Mouse (Mus musculus) effector memory CD4-positive, alpha-beta T cell, adult 7 months (primary cell): ENCODE measurements around the gene Dnal4. TPM values are rescaled to one million over a fixed set of nuclear protein-coding genes. Genes with fewer than 3 reads are reported as not detected.

ENCODE experiments used
- polyA plus RNA-seq: library from polyadenylated mRNA; unstranded; fragments of 100-300 nt; shearing (Covaris generic); gene quantifications from one replicate; pipeline ENCODE4 v1.2.1, GENCODE M21; 2017

Dnal4 gene
- 4.6 TPM for polyA plus RNA-seq

DNA sequence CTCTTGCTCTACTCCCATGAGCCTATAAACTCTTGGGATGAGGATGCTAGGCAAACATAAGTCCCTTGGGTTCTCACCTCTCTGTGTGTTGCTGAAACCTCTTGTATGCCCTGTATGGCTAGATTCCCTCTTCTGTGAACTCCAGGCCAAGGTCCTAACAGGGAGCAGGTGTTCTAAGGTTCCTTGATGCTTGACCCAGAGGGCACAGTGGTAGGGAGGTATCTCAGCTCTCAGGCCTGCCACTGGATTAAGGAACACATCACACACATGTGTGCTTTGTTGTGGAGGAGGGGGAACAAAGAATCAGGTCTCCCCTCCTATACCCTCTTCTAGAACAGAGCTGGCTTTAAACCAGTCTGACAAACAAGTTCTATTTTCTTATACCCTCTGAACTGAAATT is at the start of gene Dnal4:
Dnal4 (minus strand) TSS at position 101 of the 400 bp plus-strand sequence.

DNA sequence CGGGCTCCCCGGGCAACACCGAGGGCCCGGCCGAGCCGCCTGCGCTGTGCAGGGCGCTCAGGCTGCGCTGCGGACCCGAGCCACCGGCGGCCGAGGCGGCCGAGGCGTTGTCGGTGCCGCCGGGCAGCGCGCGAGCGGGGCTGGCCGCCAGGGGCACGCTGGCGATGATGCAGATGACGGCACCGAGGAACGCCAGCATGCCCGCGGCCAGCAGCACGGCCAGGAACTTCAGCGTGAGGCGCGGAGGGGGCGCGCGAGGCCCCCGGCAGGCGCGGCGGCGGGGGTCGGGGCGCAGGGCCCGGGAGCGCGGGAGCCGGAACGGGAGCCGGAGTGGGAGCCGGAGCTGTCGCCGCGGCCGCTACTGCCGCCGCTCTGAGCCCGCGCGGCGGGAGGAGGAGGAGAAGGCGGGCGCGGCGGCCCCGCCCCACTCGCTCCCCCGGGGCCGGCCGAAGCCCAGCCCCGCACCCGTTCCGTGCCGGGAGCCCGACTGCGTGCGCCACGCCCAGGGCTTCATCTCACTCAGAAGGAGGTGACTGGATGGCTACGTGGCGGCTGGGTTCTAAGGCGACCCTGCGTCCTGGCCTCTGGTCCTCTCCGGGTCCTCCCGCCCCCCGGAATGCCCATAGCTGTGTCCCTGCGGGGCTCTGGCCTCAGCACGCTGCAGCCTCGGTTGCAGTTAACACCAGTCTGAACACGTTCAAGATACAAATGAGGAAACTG is 26.9 kb upstream of the Dnal4 start, which contains the start of gene Nptxr:
Nptxr (minus strand) TSS at position 415 of the 720 bp plus-strand sequence.

DNA sequence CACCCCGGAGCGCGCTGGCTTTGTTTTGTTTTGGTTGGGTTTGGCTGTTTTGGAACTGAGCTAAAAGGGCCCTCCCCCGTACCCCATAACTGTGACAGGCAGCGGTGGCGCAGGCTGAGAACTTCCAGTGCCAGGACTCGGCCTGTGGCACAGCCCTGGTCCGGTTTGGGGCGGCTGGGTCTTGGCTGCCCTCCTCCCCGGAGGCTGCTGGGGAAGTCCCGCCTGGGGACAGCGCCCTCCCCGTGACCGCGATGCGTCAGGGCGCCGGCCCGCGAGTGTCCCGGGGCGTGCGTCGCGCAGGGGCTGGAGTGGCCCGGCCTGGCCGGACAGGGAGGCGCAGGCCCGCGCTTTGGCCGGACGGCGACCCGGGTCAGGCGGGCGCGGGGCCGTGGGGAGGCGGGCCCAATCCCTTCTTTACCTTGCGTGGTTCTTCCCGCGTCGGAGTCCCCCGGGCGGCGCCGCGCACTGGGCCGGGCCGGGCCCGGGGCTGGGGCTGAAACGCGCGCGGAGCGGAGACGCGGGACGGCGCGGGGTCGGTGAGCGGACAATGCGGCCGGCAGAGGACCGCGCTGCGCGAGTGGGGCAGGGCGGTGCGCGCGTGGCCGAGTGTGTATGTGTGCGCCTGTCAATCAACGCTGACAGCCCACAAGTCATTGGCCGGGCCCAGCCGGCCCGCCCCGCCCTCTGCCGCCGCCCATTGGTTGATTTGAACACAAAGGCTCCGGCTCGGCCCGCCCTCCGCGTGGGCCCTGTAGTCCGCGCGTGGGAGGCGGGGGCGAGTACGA is 35.5 kb downstream of the Dnal4 start, which contains the start of gene Sun2:
Sun2 (minus strand) TSS at position 616 of the 785 bp plus-strand sequence.

Other genes starting within 250 kb of the Dnal4 start
- gene Ddx17, start 231.1 kb downstream of the Dnal4 start, polyA plus RNA-seq: 17.0 TPM
- gene Dmc1, start 172.7 kb downstream of the Dnal4 start, polyA plus RNA-seq: not detected
- 0.88 TPM for gene Fam227a, start 118.9 kb downstream of the Dnal4 start, polyA plus RNA-seq
- gene Cby1, start 118.7 kb downstream of the Dnal4 start, polyA plus RNA-seq: 2.9 TPM
- gene Tomm22, start 107.0 kb downstream of the Dnal4 start, polyA plus RNA-seq: 156 TPM
- 49.7 TPM for gene Josd1, start 89.9 kb downstream of the Dnal4 start, polyA plus RNA-seq
- gene Gtpbp1, start 87.0 kb downstream of the Dnal4 start, polyA plus RNA-seq: 115 TPM
- gene Sun2, start 35.3 kb downstream of the Dnal4 start, polyA plus RNA-seq: 43.2 TPM
- gene Nptxr, start 26.9 kb upstream of the Dnal4 start, polyA plus RNA-seq: 0.57 TPM
- gene Npcd, start 56.4 kb upstream of the Dnal4 start, polyA plus RNA-seq: not detected
- gene Cbx6, start 56.8 kb upstream of the Dnal4 start, polyA plus RNA-seq: 11.1 TPM
- 210 TPM for gene Apobec3, start 113.8 kb upstream of the Dnal4 start, polyA plus RNA-seq
- gene Cbx7, start 193.3 kb upstream of the Dnal4 start, polyA plus RNA-seq: 165 TPM
- gene Pdgfb, start 237.1 kb upstream of the Dnal4 start, polyA plus RNA-seq: 1.0 TPM